Mouse (Mus musculus) embryonic fibroblast, embryonic 13.5 days (primary cell): ENCODE measurements around the gene Tmprss5. TPM values are rescaled to one million over a fixed set of nuclear protein-coding genes. Genes with fewer than 3 reads are reported as not detected.

Experiments used
- H3K27ac ChIP-seq: 2 replicates; pipeline ENCODE4 v1.5.1; 2012; ENCODE audit warnings: low read length, control low read depth, inconsistent platforms; ENCODE audit not compliant: insufficient read depth
- H3K4me1 ChIP-seq: 2 replicates; pipeline ENCODE4 v1.6.1; 2011; ENCODE audit warnings: low read length; ENCODE audit not compliant: control insufficient read depth, insufficient read depth
- H3K4me3 ChIP-seq: 2 replicates; pipeline ENCODE4 v1.5.1; 2011; ENCODE audit warnings: mild to moderate bottlenecking, control low read depth, low read length; ENCODE audit not compliant: insufficient read depth
- CTCF ChIP-seq: IDR thresholded peaks from 2 replicates; pipeline ENCODE4 v1.5.1; 2011; ENCODE audit warnings: mild to moderate bottlenecking, control low read depth, low read length, moderate library complexity, borderline replicate concordance; ENCODE audit not compliant: insufficient read depth
- POLR2A ChIP-seq: IDR thresholded peaks from 2 replicates; pipeline ENCODE4 v1.6.1; 2011; ENCODE audit warnings: low read depth, mild to moderate bottlenecking, control low read depth, low read length, moderate library complexity
- polyA plus RNA-seq: library from polyadenylated mRNA; stranded (reverse); fragments of >200 nt; gene quantifications from 2 replicates; pipeline ENCODE4 v1.2.4, GENCODE M21; 2011; ENCODE audit warnings: low read depth; ENCODE audit not compliant: missing spikeins, insufficient read length

The Tmprss5 gene
- polyA plus RNA-seq, 1 experiment, result not detected

- H3K27ac ChIP-seq, result no peak overlapping the region
- no peak for TF ChIP-seq CTCF
- TF ChIP-seq POLR2A, result no peak
- no peak overlapping the region for H3K4me3 ChIP-seq
- peaks cover 7% of the 10 kb centered on the region; the same call in 1 of the 2 replicates for H3K4me1 ChIP-seq
Observed at GRCm38 (mm10) chr9:49147031-49147430, 66.0 kb downstream of the Tmprss5 start.

Other genes starting within 250 kb of the Tmprss5 start
- gene Zbtb16, start 245.0 kb upstream of the Tmprss5 start, polyA plus RNA-seq, result not detected in 2 replicates
- gene Htr3a, start 170.2 kb upstream of the Tmprss5 start, polyA plus RNA-seq, result not detected in 2 replicates
- not detected in 2 replicates for gene Htr3b, start 116.3 kb upstream of the Tmprss5 start, polyA plus RNA-seq
- 20.7 and 22.5 TPM in 2 replicates for gene Usp28, start 95.9 kb upstream of the Tmprss5 start, polyA plus RNA-seq
- 23.4 and 24.0 TPM in 2 replicates for gene Zw10, start 25.6 kb upstream of the Tmprss5 start, polyA plus RNA-seq
- not detected in 2 replicates for gene Gm4894, start 169.3 kb downstream of the Tmprss5 start, polyA plus RNA-seq